Mouse (Mus musculus): ENCODE measurements at regions not wholly inside any gene's neighbourhood (a gene's known extent, or its start where the extent isn't known, plus 50 kb on each side); places are given as distances from the start of the nearest gene placed in this dataset.

DNA sequence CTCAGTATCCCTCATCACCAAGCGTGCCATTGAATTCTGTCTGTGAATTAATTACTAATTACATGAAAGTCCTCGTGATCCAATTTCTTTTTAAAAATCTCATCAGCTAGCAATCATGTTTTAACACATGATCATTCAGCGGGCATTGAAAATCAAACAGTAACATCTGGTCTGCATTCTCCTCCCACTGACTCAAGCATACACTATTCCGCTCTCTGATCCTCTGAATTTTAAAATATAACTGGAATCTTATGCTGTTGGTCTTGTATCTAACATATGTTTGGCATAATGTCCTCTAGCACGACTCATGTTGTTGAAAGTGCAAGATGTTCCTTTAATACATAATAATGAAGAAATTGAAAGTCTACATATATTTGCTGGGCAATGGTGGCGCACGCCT lies 667.1 kb downstream of the 1190002N15Rik start:
- TF ChIP-seq MYOD1 (IDR thresholded peaks at IDR 0.05; ENCODE audit: control insufficient read depth in 1 of 3, insufficient read length in 2 of 3, low read depth in 2 of 3) (no peak), MAX (IDR thresholded peaks at IDR 0.05; ENCODE audit: low read depth) (no peak), CEBPB (IDR thresholded peaks at IDR 0.05; ENCODE audit: insufficient read depth, poor library complexity, severe bottlenecking) (no peak), USF1 (IDR thresholded peaks at IDR 0.05; ENCODE audit: low read depth) (no peak)
